Mouse (Mus musculus) spleen, adult 2 months (tissue): ENCODE results near the gene Arhgap17.

Experiments
- CTCF ChIP-seq: fragments of 200-500 bp; IDR thresholded peaks from 2 replicates; pipeline ENCODE4 v1.5.1; 2011; ENCODE audit warnings: mild to moderate bottlenecking, inconsistent platforms; ENCODE audit not compliant: insufficient read depth, insufficient read length, insufficient replicate concordance; ENCODE audit errors: extremely low read depth
- POLR2A ChIP-seq: fragments of 200-500 bp; IDR thresholded peaks from 2 replicates; pipeline ENCODE4 v1.6.1; 2011; ENCODE audit warnings: low read depth, low read length, inconsistent platforms

GRCm38 (mm10) chr7:123336322-123336721 lies 33.4 kb downstream of the Arhgap17 start:
- no peak for TF ChIP-seq CTCF
- TF ChIP-seq POLR2A = no peak
